Mouse (Mus musculus): ENCODE results near the gene Abcg3. TPM values are rescaled to one million over a fixed set of nuclear protein-coding genes. Genes with fewer than 3 reads are reported as not detected.

Gene Abcg3
- polyA plus RNA-seq, 2 experiments = 2.3 to 2.8 TPM

GRCm38 (mm10) chr5:104988000-104988399 lies 5.5 kb upstream of the Abcg3 start:
- H3K27me3 ChIP-seq (ENCODE audit: control insufficient read depth, insufficient read depth, low read length) = no peaks in the 10 kb centered on the region
- no peaks in the 10 kb centered on the region for H3K4me1 ChIP-seq (replicated peaks; ENCODE audit: control insufficient read depth in 2 of 2, insufficient read depth in 2 of 2, low read length in 1 of 2)
- ATAC-seq (ENCODE audit: insufficient read depth) (no peak), DNase-seq (ENCODE audit: low read depth in 3 of 3, low spot score in 3 of 3) (no peak)
- no peak overlapping the region for H3K4me3 ChIP-seq (ENCODE audit: insufficient read depth in 1 of 2, low read depth in 2 of 2, low read length in 2 of 2)
- no peaks in the 10 kb centered on the region for H3K9me3 ChIP-seq (ENCODE audit: control insufficient read depth, low read length)
- H3K36me3 ChIP-seq (replicated peaks; ENCODE audit: control insufficient read depth, insufficient read depth, low read depth) = no peaks in the 10 kb centered on the region
- H3K4me2 ChIP-seq (ENCODE audit: low read depth) = no peak overlapping the region
- no peak overlapping the region for H3K27ac ChIP-seq
- H3K9ac ChIP-seq (replicated peaks) = no peak overlapping the region
- no peak for TF ChIP-seq CTCF (IDR thresholded peaks at IDR 0.05; ENCODE audit: low read depth)
- WGBS (ENCODE audit: insufficient replicate concordance) = 30% methylated on average over 2 of the region's 2 CpGs

GRCm38 (mm10) chr5:104986706-104987105 lies 4.2 kb upstream of the Abcg3 start:
- no peaks in the 10 kb centered on the region for H3K9me3 ChIP-seq (ENCODE audit: control insufficient read depth, low read length)
- ATAC-seq (ENCODE audit: insufficient read depth) (no peak), DNase-seq (ENCODE audit: low read depth in 3 of 3, low spot score in 3 of 3) (peak; percentile 7 to 13 (median 10))
- TF ChIP-seq EP300 (IDR thresholded peaks at IDR 0.05; ENCODE audit: low read depth) (no peak), CTCF (IDR thresholded peaks at IDR 0.05; ENCODE audit: low read depth) (peak; percentile 40; the same call in 1 of the 2 replicates)
- 27% methylated on average over 1 of the region's 1 CpGs for WGBS (ENCODE audit: insufficient replicate concordance)
- H3K27ac ChIP-seq = no peak overlapping the region
- H3K4me2 ChIP-seq (ENCODE audit: low read depth) = no peak overlapping the region
- no peaks in the 10 kb centered on the region for H3K36me3 ChIP-seq (replicated peaks; ENCODE audit: control insufficient read depth, insufficient read depth, low read depth)
- no peaks in the 10 kb centered on the region for H3K4me1 ChIP-seq (replicated peaks; ENCODE audit: control insufficient read depth in 2 of 2, insufficient read depth in 2 of 2, low read length in 1 of 2)
- no peaks in the 10 kb centered on the region for H3K27me3 ChIP-seq (ENCODE audit: control insufficient read depth, insufficient read depth, low read length)
- H3K4me3 ChIP-seq (ENCODE audit: insufficient read depth in 1 of 2, low read depth in 2 of 2, low read length in 2 of 2) = no peak overlapping the region
- H3K9ac ChIP-seq (replicated peaks) = no peak overlapping the region

GRCm38 (mm10) chr5:104979040-104979513 lies 3.4 kb downstream of the Abcg3 start:
- Histone ChIP-seq H3K9ac (replicated peaks) (no peak overlapping the region), H3K4me1 (replicated peaks; ENCODE audit: control insufficient read depth in 2 of 2, insufficient read depth in 2 of 2, low read length in 1 of 2) (no peaks in the 10 kb centered on the region), H3K4me2 (ENCODE audit: low read depth) (no peak overlapping the region), H3K9me3 (ENCODE audit: control insufficient read depth, low read length) (no peaks in the 10 kb centered on the region), H3K36me3 (replicated peaks; ENCODE audit: control insufficient read depth, insufficient read depth, low read depth) (no peaks in the 10 kb centered on the region), H3K27ac (no peak overlapping the region), H3K27me3 (ENCODE audit: control insufficient read depth, insufficient read depth, low read length) (no peaks in the 10 kb centered on the region), H3K4me3 (ENCODE audit: insufficient read depth in 1 of 2, low read depth in 2 of 2, low read length in 2 of 2) (no peak overlapping the region)
- WGBS (ENCODE audit: insufficient replicate concordance) = 7% methylated on average over 2 of the region's 2 CpGs
- TF ChIP-seq EP300 (IDR thresholded peaks at IDR 0.05; ENCODE audit: low read depth) (no peak), CTCF (IDR thresholded peaks at IDR 0.05; ENCODE audit: low read depth) (no peak)
- no peak for DNase-seq (ENCODE audit: low read depth in 3 of 3, low spot score in 3 of 3)
- ATAC-seq (ENCODE audit: insufficient read depth) = 0 out of 2 replicates have a peak, but pooled peaks have one; percentile 18

GRCm38 (mm10) chr5:104958141-104958793 lies 24.3 kb downstream of the Abcg3 start:
- Histone ChIP-seq H3K9me3 (ENCODE audit: control insufficient read depth, low read length) (no peaks in the 10 kb centered on the region), H3K4me2 (ENCODE audit: low read depth) (no peak overlapping the region), H3K4me1 (replicated peaks; ENCODE audit: control insufficient read depth in 2 of 2, insufficient read depth in 2 of 2, low read length in 1 of 2) (no peaks in the 10 kb centered on the region), H3K27ac (no peak overlapping the region), H3K36me3 (replicated peaks; ENCODE audit: control insufficient read depth, insufficient read depth, low read depth) (no peaks in the 10 kb centered on the region), H3K4me3 (ENCODE audit: insufficient read depth in 1 of 2, low read depth in 2 of 2, low read length in 2 of 2) (no peak overlapping the region), H3K27me3 (ENCODE audit: control insufficient read depth, insufficient read depth, low read length) (no peaks in the 10 kb centered on the region), H3K9ac (replicated peaks) (no peak overlapping the region)
- ATAC-seq (ENCODE audit: insufficient read depth) (no peak), DNase-seq (ENCODE audit: low read depth in 3 of 3, low spot score in 3 of 3) (peak in 1 of 3 experiments; percentile 28)
- no peak for TF ChIP-seq CTCF (IDR thresholded peaks at IDR 0.05; ENCODE audit: low read depth)
- no peak for TF ChIP-seq EP300 (IDR thresholded peaks at IDR 0.05; ENCODE audit: low read depth)
- WGBS (ENCODE audit: insufficient replicate concordance) = 35% methylated on average over 2 of the region's 2 CpGs

- WGBS (ENCODE audit: insufficient replicate concordance) = 61% methylated on average over 3 of the region's 3 CpGs
- TF ChIP-seq CTCF (IDR thresholded peaks at IDR 0.05; ENCODE audit: low read depth) (no peak), EP300 (IDR thresholded peaks at IDR 0.05; ENCODE audit: low read depth) (no peak)
- H3K9ac ChIP-seq (replicated peaks) = no peak overlapping the region
- no peaks in the 10 kb centered on the region for H3K36me3 ChIP-seq (replicated peaks; ENCODE audit: control insufficient read depth, insufficient read depth, low read depth)
- no peaks in the 10 kb centered on the region for H3K27me3 ChIP-seq (ENCODE audit: control insufficient read depth, insufficient read depth, low read length)
- no peaks in the 10 kb centered on the region for H3K9me3 ChIP-seq (ENCODE audit: control insufficient read depth, low read length)
- no peaks in the 10 kb centered on the region for H3K4me1 ChIP-seq (replicated peaks; ENCODE audit: control insufficient read depth in 2 of 2, insufficient read depth in 2 of 2, low read length in 1 of 2)
- DNase-seq (ENCODE audit: low read depth in 3 of 3, low spot score in 3 of 3) = no peak
- H3K4me2 ChIP-seq (ENCODE audit: low read depth) = no peak overlapping the region
- H3K27ac ChIP-seq = no peak overlapping the region
- no peak for ATAC-seq (ENCODE audit: insufficient read depth)
- no peak overlapping the region for H3K4me3 ChIP-seq (ENCODE audit: insufficient read depth in 1 of 2, low read depth in 2 of 2, low read length in 2 of 2)
Measured at GRCm38 (mm10) chr5:104955208-104955607, 27.3 kb downstream of the Abcg3 start.
